8 mouse cellular contexts compared by ENCODE assay signal in genomic region chr4:44106297-44106821, GRCm38 (mm10). TPM values are rescaled to one million over a fixed set of nuclear protein-coding genes. Genes with fewer than 3 reads are reported as not detected.
DNase-seq lines count a peak whose midpoint lies in the region; ATAC-seq and TF ChIP-seq lines count a peak whose summit lies in the region.

No protein-coding gene starts in this region.

- H3K36me3 ChIP-seq in liver, embryonic 12.5 days = no peaks in the 10 kb centered on the region

- H3K4me1 ChIP-seq in liver, embryonic 12.5 days = peaks cover 14% of the 10 kb centered on the region; the same call in 1 of the 2 replicates
- H3K4me1 ChIP-seq in cerebellum, adult 2 months (ENCODE audit: control insufficient read depth, insufficient read depth, low read length) = no peaks in the 10 kb centered on the region

- peak; percentile 39 for ATAC-seq in granulocyte monocyte progenitor cell, adult 5-6 weeks (replicated peaks; ENCODE audit: poor library complexity, severe bottlenecking)
- ATAC-seq in liver, embryonic 12.5 days = no peak

- WGBS in liver, embryonic 12.5 days (ENCODE audit: insufficient replicate concordance) = 14% methylated on average over 18 of the region's 18 CpGs
- 19% methylated on average over 18 of the region's 18 CpGs for WGBS in cerebellum, adult 2 months

- H3K4me2 ChIP-seq in liver, embryonic 12.5 days = peak overlapping the region; percentile 33

- H3K4me3 ChIP-seq in liver, embryonic 12.5 days = no peak overlapping the region; the same call in 1 of the 2 replicates
- no peak overlapping the region for H3K4me3 ChIP-seq in cerebellum, adult 2 months (replicated peaks; ENCODE audit: insufficient read depth, low read depth, low read length)

- no peak for TF ChIP-seq CTCF in cerebellum, adult 2 months (IDR thresholded peaks at IDR 0.05; ENCODE audit: borderline replicate concordance, insufficient read depth, low read depth, low read length)

- TF ChIP-seq POLR2A in cerebellum, adult 2 months (IDR thresholded peaks at IDR 0.05; ENCODE audit: borderline replicate concordance, insufficient read depth, low read length) = no peak

- H3K27me3 ChIP-seq in liver, embryonic 12.5 days (replicated peaks) = peaks cover 24% of the 10 kb centered on the region
- H3K27me3 ChIP-seq in cerebellum, adult 2 months (ENCODE audit: control insufficient read depth, insufficient read depth, low read length) = no peaks in the 10 kb centered on the region; the same call in 1 of the 2 replicates

- H3K27ac ChIP-seq in liver, embryonic 12.5 days = no peak overlapping the region
- H3K27ac ChIP-seq in cerebellum, adult 2 months (ENCODE audit: insufficient read depth, low read length) = no peak overlapping the region

- H3K9me3 ChIP-seq in liver, embryonic 12.5 days (replicated peaks) = no peaks in the 10 kb centered on the region

- DNase-seq in retina, postnatal 1 day = peak; percentile 71
- DNase-seq in retina, embryonic 14.5 days (ENCODE audit: low spot score) = no peak
- DNase-seq in thymus, postnatal 14 days = peak; percentile 50
- DNase-seq in cerebellum, adult 2 months = no peak
- DNase-seq in urinary bladder, postnatal 14 days (ENCODE audit: low spot score) = no peak
- DNase-seq in spleen, adult 18-20 months = no peak

- H3K9ac ChIP-seq in liver, embryonic 12.5 days = no peak overlapping the region

RNA-seq across cellular contexts. Expression of gene Gne, which starts 22.4 kb away (rescaled TPM):
- total RNA-seq in granulocyte monocyte progenitor cell, adult 5-6 weeks (2014; fragmentation: Nextera tagmentation) = 32.9 and 42.7 TPM in 2 replicates
- 34.6 and 36.3 TPM in 2 replicates for total RNA-seq in granulocyte monocyte progenitor cell, adult 5-6 weeks (2017)
- polyA plus RNA-seq in liver, embryonic 12.5 days (2016; fragmentation: Nextera tagmentation; extraction: Ambion mirVana) = 31.6 and 34.6 TPM in 2 replicates
- 21.7 and 23.3 TPM in 2 replicates for polyA plus RNA-seq in cerebellum, adult 2 months (2012; rRNA removed)

Comparison
In these comparisons a context has a peak if more than half of its experiments do, and no peak if none do; other contexts are left out.
1. DNase-seq: peak in retina, postnatal 1 day (single experiment) and thymus, postnatal 14 days (single experiment); none in retina, embryonic 14.5 days (single experiment), cerebellum, adult 2 months (0 of 2), urinary bladder, postnatal 14 days (single experiment) and spleen, adult 18-20 months (0 of 2).